Mouse (Mus musculus) lung, postnatal 36 days (tissue): ENCODE measurements around the gene Dnal4.

Experiments used
- DNase-seq: peaks from one replicate; pipeline ENCODE4 v3.0.0; 2022; ENCODE audit warnings: mixed read lengths

Dnal4 gene

GRCm38 (mm10) chr15:79798591-79798990, 20.9 kb upstream of the Dnal4 start:
- no peak for DNase-seq

- DNase-seq = no peak
These were observed 20.0 kb upstream of the Dnal4 start for GRCm38 (mm10) chr15:79797680-79798079.

- no peak for DNase-seq
These were observed 19.4 kb upstream of the Dnal4 start for GRCm38 (mm10) chr15:79797096-79797495.

GRCm38 (mm10) chr15:79796256-79796655, 18.6 kb upstream of the Dnal4 start:
- no peak for DNase-seq

GRCm38 (mm10) chr15:79794173-79794572, 16.5 kb upstream of the Dnal4 start:
- DNase-seq = no peak

GRCm38 (mm10) chr15:79793076-79793475, 15.4 kb upstream of the Dnal4 start:
- DNase-seq = no peak

DNA sequence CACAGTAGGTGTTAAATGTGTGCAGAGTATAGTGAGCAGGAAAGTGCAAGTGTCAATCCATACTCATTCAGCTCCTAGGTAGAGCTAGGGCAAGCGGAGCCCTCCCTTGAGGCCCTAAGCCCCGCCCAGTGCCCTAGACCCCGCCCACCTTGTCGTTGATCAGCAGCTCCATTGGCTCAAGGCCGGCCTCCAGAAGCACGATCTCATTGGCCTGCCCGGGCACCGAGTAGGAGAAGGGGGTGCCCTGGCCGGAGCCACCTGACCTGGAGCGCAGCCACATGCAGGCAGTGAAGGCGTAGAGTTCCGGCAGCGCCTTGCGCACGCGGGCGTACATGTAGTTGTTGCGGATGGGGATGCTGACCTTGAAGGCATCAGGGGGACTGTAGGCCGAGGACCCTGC, 14.8 kb upstream of the Dnal4 start:
- no peak for DNase-seq

- DNase-seq = peak; percentile 62
These were observed 13.9 kb upstream of the Dnal4 start for GRCm38 (mm10) chr15:79791502-79791901.

- no peak for DNase-seq
These were observed 13.3 kb upstream of the Dnal4 start for GRCm38 (mm10) chr15:79790905-79791304.

DNA sequence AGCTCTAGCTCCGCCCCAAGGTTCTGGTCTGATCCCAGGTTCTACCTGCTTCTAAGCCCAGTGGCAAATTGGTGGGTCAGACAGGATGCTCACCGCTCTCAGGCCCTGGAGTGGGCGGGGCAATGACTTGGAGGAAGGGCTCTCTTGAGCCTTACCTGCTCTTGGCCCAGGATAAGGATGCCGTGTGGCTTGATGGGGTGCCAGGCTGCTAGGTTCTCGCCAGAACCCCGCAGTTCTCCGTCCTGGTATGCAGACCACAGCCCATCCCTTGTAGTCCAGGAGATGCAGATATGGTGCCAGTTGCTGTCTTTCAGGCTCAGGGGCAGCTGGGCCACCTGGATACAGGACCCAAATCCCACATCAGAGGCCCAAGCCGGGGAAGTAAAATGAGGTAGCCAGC, 12.5 kb upstream of the Dnal4 start:
- DNase-seq = no peak

- no peak for DNase-seq
These were observed 10.2 kb upstream of the Dnal4 start for GRCm38 (mm10) chr15:79787815-79788214.

DNA sequence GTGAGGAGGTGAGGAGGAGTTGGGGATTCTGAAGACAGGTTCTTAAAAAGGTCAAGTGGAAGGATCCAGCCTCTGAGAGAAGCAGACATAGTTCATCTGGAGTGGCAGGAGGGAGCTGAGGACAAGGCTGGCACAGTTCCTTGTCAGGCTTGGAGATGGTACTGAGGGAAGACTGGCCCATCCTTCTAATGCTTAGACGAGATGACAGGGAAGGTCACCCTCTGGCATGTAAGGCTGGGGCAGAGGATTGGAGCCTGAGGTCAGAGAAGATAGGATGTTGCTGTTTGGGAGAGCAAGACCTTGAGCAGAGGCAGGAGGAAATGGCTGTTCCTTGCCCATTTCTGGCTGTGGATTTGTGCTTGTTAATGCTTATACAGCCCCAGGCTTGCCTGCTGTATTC, 7.4 kb upstream of the Dnal4 start:
- no peak for DNase-seq

- no peak for DNase-seq
These were observed 2.0 kb downstream of the Dnal4 start for GRCm38 (mm10) chr15:79775662-79776061.

GRCm38 (mm10) chr15:79774117-79775027, 3.3 kb downstream of the Dnal4 start:
- peak; percentile 98 for DNase-seq

DNA sequence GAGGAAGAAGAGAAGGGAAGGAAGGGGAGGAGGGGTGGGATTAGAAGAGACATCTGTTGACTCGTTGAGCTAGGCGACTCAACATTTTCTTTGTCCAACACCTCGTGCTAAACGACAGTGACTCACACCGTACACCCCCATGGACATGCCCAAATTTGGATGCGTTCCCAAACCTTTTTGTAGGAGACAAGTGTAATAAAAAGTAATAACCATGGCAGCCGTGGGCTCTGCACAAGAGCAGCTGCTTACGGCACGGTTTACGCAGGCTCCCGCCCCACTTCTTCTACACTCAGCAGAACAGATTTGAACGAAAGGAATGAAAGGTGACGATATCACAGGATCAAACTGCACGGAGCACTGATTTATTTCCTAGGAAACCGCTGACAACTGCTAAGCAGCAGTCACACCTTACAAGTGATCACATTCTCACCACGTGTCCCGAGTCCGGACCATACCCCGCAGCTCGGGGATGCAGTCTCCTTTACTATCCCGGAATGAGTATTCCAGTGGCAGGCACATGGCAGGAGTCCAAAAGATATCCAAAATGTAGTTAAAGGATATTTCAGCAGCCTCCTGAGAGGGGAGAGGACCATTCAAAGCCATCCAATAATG, 6.9 kb downstream of the Dnal4 start:
- DNase-seq = no peak

- DNase-seq = peak; percentile 46
These were observed 9.3 kb downstream of the Dnal4 start for GRCm38 (mm10) chr15:79768302-79768701.

GRCm38 (mm10) chr15:79767327-79767961, 10.2 kb downstream of the Dnal4 start:
- DNase-seq = no peak

GRCm38 (mm10) chr15:79766586-79767071, 11.0 kb downstream of the Dnal4 start:
- no peak for DNase-seq

DNA sequence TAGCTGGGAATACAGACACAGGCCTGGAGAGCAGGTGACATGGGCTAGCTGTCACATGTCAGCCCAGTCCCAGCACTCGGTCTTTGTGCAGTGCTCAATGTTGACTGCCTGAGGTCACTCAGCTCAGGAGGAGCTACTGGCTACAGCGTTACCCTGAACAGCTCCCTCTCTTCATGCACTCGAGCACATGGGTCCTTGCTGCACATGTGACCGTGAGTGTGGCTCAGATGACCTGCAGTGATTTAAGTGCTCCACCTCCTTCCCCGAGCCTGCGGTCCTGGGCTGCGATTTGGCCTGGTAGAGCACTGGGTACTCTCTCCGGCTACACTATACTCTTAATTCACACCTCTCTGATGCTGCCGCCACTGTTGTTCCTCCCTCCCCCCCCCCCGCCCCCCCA, 11.5 kb downstream of the Dnal4 start:
- DNase-seq = peak; percentile 55

- DNase-seq = peak; percentile 27
These were observed 12.3 kb downstream of the Dnal4 start for GRCm38 (mm10) chr15:79765361-79765760.

DNA sequence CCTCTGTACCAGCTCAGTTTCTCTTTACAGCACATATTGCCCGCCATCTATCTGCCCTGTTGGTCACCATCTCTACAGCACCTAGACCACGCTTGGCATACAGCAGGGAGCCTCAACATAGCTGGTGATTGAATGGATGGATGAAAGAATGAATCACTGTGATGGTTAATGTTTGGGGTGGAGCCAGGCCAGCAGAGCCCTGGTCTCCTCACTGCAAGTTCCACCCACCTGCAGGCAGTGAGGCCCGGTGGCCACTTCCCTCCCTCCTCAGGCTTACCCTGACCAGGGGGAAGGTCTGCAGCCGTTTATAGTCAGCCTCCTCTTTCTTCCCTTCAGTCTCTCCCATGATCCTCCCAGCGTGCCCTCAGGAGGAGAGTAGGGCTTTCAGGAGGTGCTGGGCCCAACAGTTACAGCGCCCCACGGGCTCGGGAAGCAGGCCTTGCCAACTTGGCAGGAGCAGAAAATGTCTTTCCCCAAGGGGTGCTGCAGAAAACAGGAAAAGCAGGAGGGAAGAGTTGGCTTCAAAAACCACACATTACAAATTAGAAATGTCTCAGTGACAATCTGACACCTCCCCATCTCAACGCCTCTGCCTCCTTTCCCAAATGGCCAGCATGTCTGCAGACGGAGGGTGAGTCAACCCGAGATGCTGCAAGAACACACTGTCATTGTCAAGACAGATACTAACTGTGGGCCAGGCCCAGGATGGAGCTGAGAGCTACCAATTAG, 12.9 kb downstream of the Dnal4 start:
- DNase-seq = no peak

DNA sequence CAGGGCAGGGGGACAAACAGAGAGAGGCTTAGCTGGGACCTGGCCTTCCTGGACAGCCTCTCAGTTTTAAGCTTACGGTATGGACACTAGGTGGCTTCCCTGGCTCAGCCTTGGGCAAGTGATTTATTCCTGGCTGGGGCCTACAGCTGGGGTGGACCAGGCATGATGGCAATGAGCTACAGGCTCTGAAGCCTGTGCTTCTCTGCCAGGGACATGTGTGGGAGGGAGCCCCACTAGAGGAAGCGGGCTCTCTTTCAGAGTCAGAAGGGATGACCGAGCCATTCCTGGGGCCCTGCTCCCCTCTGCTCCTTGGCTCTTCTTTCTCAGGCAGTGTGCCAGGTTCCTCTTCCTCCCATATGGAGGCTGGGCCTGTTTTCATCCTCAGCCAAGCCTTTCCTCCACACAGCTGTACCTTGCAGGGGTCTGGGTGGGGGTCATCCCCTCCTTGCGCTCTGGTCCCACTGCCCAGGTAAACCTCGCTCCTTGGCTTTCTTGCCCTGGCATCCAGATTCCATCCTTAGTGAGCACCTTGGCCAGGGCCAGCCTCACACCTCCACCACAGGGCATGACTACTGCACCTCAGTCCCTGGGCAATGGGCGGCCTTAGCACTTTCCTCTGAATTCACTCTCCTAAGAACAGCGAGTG, 13.9 kb downstream of the Dnal4 start:
- DNase-seq = peak; percentile 35
